Mouse (Mus musculus): ENCODE results near the gene Prss54.
"Not testable (repeated sequence)": the region's sequence is repeated elsewhere in the genome, so short reads cannot be mapped to it uniquely, and the experiment has no call there.

Prss54 gene

GRCm38 (mm10) chr8:95576240-95576639, at the start of gene Prss54:
TSS of gene Prss54 (minus strand) at chr8:95576340.
- DNase-seq: no peak

- DNase-seq: no peak
These were observed 48.7 kb upstream of the Prss54 start for GRCm38 (mm10) chr8:95624833-95625232.

- no peak for DNase-seq
These were observed 43.9 kb upstream of the Prss54 start for GRCm38 (mm10) chr8:95620046-95620445.

GRCm38 (mm10) chr8:95616383-95616782, 40.2 kb upstream of the Prss54 start:
- no peak for DNase-seq

- DNase-seq: no peak
These were observed 35.6 kb upstream of the Prss54 start for GRCm38 (mm10) chr8:95611769-95612168.

- no peak for DNase-seq
These were observed 34.6 kb upstream of the Prss54 start for GRCm38 (mm10) chr8:95610749-95611148.

GRCm38 (mm10) chr8:95609406-95609805, 33.3 kb upstream of the Prss54 start:
- no peak for DNase-seq

- DNase-seq: no peak
These were observed 31.1 kb upstream of the Prss54 start for GRCm38 (mm10) chr8:95607210-95607609.

- not testable (repeated sequence) for DNase-seq
These were observed 30.4 kb upstream of the Prss54 start for GRCm38 (mm10) chr8:95606509-95606908.

- DNase-seq: no peak
These were observed 26.0 kb upstream of the Prss54 start for GRCm38 (mm10) chr8:95602168-95602567.

GRCm38 (mm10) chr8:95601306-95601705, 25.2 kb upstream of the Prss54 start:
- DNase-seq: no peak

- peak; percentile 39 for DNase-seq
These were observed 23.7 kb upstream of the Prss54 start for GRCm38 (mm10) chr8:95599861-95600260.

- DNase-seq: no peak
These were observed 20.7 kb upstream of the Prss54 start for GRCm38 (mm10) chr8:95596841-95597241.

GRCm38 (mm10) chr8:95595131-95595530, 19.0 kb upstream of the Prss54 start:
- no peak for DNase-seq

GRCm38 (mm10) chr8:95593439-95594393, 17.6 kb upstream of the Prss54 start:
- no peak for DNase-seq

GRCm38 (mm10) chr8:95592131-95592780, 16.1 kb upstream of the Prss54 start:
- no peak for DNase-seq

GRCm38 (mm10) chr8:95590539-95590938, 14.4 kb upstream of the Prss54 start:
- no peak for DNase-seq

GRCm38 (mm10) chr8:95589282-95589681, 13.1 kb upstream of the Prss54 start:
- no peak for DNase-seq

GRCm38 (mm10) chr8:95587339-95587738, 11.2 kb upstream of the Prss54 start:
- DNase-seq: no peak

GRCm38 (mm10) chr8:95573146-95573545, 3.0 kb downstream of the Prss54 start:
- DNase-seq: no peak

GRCm38 (mm10) chr8:95566809-95567208, 9.3 kb downstream of the Prss54 start:
- DNase-seq: no peak

GRCm38 (mm10) chr8:95566217-95566616, 9.9 kb downstream of the Prss54 start:
- no peak for DNase-seq

- DNase-seq: no peak
These were observed 20.2 kb downstream of the Prss54 start for GRCm38 (mm10) chr8:95555963-95556362.

GRCm38 (mm10) chr8:95551577-95551976, 24.6 kb downstream of the Prss54 start:
- DNase-seq: no peak
